Mouse (Mus musculus): ENCODE measurements around the gene Arfip2. TPM values are rescaled to one million over a fixed set of nuclear protein-coding genes. Genes with fewer than 3 reads are reported as not detected.

Arfip2 gene
- total RNA-seq, 4 experiments from 2014 or later: 97.0 to 102 (median 98.2) TPM

- DNase-seq (ENCODE audit: low spot score in 2 of 2): no peak
These were observed 24.5 kb downstream of the Arfip2 start for GRCm38 (mm10) chr7:105615720-105616119.

GRCm38 (mm10) chr7:105614400-105614799, 25.8 kb downstream of the Arfip2 start:
- no peak for DNase-seq (ENCODE audit: low spot score in 2 of 2)

GRCm38 (mm10) chr7:105611767-105612166, 28.4 kb downstream of the Arfip2 start:
- no peak for DNase-seq (ENCODE audit: low spot score in 2 of 2)

- DNase-seq (ENCODE audit: low spot score in 2 of 2): no peak
These were observed 31.7 kb downstream of the Arfip2 start for GRCm38 (mm10) chr7:105608467-105608866.

GRCm38 (mm10) chr7:105602860-105603623, 37.2 kb downstream of the Arfip2 start:
- peak; percentile 42 to 70 for DNase-seq (ENCODE audit: low spot score in 2 of 2)

- DNase-seq (ENCODE audit: low spot score in 2 of 2): no peak
These were observed 50.1 kb downstream of the Arfip2 start for GRCm38 (mm10) chr7:105590097-105590496.

- no peak for DNase-seq (ENCODE audit: low spot score in 2 of 2)
These were observed 51.8 kb downstream of the Arfip2 start for GRCm38 (mm10) chr7:105588325-105588912.

Other genes with a start within 250 kb of the Arfip2 start
- 10 to 100 TPM; 53.0 to 63.3 (median 60.1) TPM for gene Fam160a2, start 240.4 kb downstream of the Arfip2 start, total RNA-seq (2022)
- 1 to 10 TPM in 1 of 4 experiments, under 1 TPM in 3; 0.54 to 1.1 (median 0.76) TPM for gene Cnga4, start 235.8 kb downstream of the Arfip2 start, total RNA-seq (2022)
- 10 to 100 TPM in 1 of 4 experiments, 1 to 10 TPM in 3; 8.6 to 10.8 (median 9.4) TPM for gene Cckbr, start 214.7 kb downstream of the Arfip2 start, total RNA-seq (2022)
- gene Cavin3, start 158.1 kb downstream of the Arfip2 start, total RNA-seq (2022): 10 to 100 TPM; 11.0 to 14.1 (median 12.4) TPM
- gene Smpd1, start 86.1 kb downstream of the Arfip2 start, total RNA-seq (2022): 10 to 100 TPM; 82.2 to 87.5 (median 85.0) TPM
- gene Apbb1, start 58.8 kb downstream of the Arfip2 start, total RNA-seq (2022): 100 to 1,000 TPM; 351 to 364 (median 362) TPM
- under 1 TPM in 3 of 4 experiments, not detected in 1; 0.25 to 0.41 (median 0.31) TPM for gene Hpx, start 40.3 kb downstream of the Arfip2 start, total RNA-seq (2022)
- 100 to 1,000 TPM; 130 to 148 (median 138) TPM for gene Trim3, start 6.8 kb downstream of the Arfip2 start, total RNA-seq (2022)
- gene Timm10b, start 360 bp downstream of the Arfip2 start, total RNA-seq (2022): 10 to 100 TPM; 60.1 to 69.7 (median 65.5) TPM
- gene Gm45799, start 136 bp upstream of the Arfip2 start, total RNA-seq (2022): 10 to 100 TPM in 2 of 4 experiments, 1 to 10 TPM in 2; 6.8 to 15.0 (median 11.0) TPM
- gene Dnhd1, start 10.4 kb upstream of the Arfip2 start, total RNA-seq (2022): 1 to 10 TPM; 5.0 to 9.8 (median 7.4) TPM
- gene Ilk, start 96.2 kb upstream of the Arfip2 start, total RNA-seq (2022): 10 to 100 TPM; 67.9 to 94.5 (median 84.3) TPM
- 10 to 100 TPM in 3 of 4 experiments, 1 to 10 TPM in 1; 9.6 to 13.0 (median 12.7) TPM for gene Rrp8, start 97.0 kb upstream of the Arfip2 start, total RNA-seq (2022)
- gene Taf10, start 103.9 kb upstream of the Arfip2 start, total RNA-seq (2022): 100 to 1,000 TPM; 102 to 123 (median 111) TPM
- gene Tpp1, start 111.8 kb upstream of the Arfip2 start, total RNA-seq (2022): 100 to 1,000 TPM in 1 of 4 experiments, 10 to 100 TPM in 3; 62.3 to 111 (median 75.7) TPM
- gene Dchs1, start 147.2 kb upstream of the Arfip2 start, total RNA-seq (2022): 10 to 100 TPM; 11.6 to 13.1 (median 12.1) TPM
- 100 to 1,000 TPM in 2 of 4 experiments, 10 to 100 TPM in 2; 91.3 to 108 (median 100) TPM for gene Mrpl17, start 170.7 kb upstream of the Arfip2 start, total RNA-seq (2022)

Measured in layer of hippocampus, adult 8-10 months (tissue).